Mouse (Mus musculus): ENCODE results near the gene Tfeb. TPM values are rescaled to one million over a fixed set of nuclear protein-coding genes. Genes with fewer than 3 reads are reported as not detected.

The Tfeb gene
- total RNA-seq, 2 experiments from 2014 or later: 11.8 to 17.4 TPM

DNA sequence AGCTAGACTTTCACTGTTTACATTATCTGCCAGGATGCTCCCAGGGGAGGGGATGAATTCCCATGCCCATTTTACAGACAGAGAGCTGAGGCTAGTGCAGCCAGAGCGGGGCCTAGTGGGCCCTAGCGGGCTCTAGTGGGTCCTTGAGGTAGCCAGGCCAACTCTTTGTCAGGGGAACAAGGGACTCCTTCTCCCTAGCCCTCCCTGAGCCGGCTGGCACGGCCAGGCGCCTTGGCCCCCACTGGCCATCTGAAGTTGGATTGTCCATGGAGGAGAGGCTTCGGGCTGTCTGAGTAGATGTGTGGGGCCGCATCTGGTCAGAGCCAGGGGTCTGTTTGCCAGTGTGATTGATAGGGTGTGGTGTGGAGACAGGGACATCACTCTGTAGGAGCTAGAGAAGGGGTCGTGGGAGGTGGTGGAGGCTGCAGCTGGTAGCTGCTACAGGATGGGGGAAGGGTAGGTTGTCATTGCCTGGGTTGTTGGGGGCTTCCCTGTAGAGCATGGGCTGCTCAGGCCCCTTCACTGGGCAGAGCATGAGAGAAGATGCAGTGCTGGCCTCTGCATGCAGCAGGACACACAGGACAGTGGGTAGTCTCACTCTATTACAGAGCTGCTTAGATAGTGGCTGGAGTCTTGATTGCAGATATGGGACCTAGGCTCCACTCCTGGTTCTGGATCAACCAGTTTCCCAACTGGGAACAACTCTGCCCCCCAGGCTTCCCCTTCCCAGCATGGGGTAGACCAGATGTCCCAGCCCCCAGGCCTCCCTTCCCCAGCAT lies 46.8 kb downstream of the Tfeb start:
- no peak for DNase-seq (ENCODE audit: extremely low spot score in 1 of 2, low spot score in 1 of 2)

DNA sequence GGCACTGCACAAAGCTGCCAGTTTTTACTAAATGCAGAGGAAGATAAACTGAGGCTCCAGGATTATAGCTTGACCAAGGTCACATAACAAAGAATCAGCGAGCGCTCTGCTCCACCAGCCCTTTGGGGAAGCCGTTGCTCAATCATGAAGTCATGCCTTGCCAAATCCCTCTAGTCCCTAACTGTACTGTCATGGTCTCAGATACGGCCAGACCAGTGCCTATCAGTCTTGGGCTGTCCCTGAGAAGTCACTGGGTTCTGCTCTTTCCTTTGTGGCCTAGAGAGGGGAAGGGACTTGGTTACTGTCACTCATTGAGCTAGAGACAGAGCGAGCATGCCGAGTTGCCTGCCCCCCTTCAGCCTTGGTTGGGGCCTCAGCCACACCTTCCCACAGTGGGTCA lies 47.6 kb downstream of the Tfeb start:
- no peak for DNase-seq (ENCODE audit: extremely low spot score in 1 of 2, low spot score in 1 of 2)

DNA sequence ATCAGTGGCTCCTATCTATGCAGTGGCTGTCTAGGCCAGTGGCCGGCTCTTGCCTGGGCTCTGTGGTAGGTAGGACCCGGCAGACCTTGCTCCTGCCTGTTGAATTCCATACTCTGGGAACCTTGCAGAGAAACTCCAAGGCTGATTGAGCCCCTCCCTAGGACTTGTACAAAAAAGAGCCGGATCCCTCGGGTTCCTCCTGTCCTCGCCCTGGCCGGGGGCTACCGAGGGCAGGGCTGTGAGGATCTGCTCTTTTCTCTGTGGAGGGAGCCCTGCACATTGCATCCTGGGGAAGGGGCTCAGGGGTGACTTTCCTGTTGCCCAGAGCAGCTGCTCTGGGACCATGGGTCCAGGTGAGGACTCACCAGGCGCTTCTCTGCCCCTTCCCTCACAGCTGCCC lies 50.8 kb downstream of the Tfeb start:
- no peak for DNase-seq (ENCODE audit: extremely low spot score in 1 of 2, low spot score in 1 of 2)

DNA sequence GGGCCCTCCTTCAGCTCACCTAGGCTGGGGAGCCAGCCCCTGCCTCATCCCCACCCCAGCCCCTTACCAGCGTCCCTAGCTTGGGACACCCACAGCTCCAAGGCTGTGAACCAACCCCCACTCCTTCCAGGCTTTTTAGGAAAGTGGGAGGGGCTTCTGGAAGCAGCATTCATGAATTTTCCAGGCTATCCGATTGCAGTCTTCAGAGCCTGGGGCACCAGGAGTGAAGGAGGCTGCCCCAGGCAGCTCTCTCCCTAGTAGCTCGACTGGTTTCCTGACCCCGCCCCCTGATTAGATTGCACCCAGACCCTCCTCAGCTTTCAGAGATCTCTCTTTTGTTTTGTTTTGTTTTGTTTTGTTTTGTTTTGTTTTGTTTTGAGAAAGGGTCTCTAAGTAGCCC lies 51.5 kb downstream of the Tfeb start:
- DNase-seq (ENCODE audit: extremely low spot score in 1 of 2, low spot score in 1 of 2): no peak

DNA sequence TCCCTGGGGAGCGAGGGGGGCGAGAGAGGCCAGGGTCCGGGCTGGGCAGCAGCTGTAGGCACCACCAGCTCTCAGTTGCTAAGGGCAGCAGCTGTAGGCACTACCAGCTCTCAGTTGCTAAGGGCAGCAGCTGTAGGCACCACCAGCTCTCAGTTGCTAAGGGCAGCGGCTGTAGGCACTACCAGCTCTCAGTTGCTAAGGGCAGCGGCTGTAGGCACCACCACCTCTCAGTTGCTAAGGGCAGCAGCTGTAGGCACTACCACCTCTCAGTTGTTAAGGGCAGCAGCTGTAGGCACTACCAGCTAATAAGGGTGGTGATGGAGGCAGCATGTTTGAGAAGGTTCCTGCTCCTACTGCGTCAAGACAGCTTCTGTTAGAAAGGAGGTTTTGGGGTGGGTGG lies 52.2 kb downstream of the Tfeb start:
- DNase-seq (ENCODE audit: extremely low spot score in 1 of 2, low spot score in 1 of 2): no peak

DNA sequence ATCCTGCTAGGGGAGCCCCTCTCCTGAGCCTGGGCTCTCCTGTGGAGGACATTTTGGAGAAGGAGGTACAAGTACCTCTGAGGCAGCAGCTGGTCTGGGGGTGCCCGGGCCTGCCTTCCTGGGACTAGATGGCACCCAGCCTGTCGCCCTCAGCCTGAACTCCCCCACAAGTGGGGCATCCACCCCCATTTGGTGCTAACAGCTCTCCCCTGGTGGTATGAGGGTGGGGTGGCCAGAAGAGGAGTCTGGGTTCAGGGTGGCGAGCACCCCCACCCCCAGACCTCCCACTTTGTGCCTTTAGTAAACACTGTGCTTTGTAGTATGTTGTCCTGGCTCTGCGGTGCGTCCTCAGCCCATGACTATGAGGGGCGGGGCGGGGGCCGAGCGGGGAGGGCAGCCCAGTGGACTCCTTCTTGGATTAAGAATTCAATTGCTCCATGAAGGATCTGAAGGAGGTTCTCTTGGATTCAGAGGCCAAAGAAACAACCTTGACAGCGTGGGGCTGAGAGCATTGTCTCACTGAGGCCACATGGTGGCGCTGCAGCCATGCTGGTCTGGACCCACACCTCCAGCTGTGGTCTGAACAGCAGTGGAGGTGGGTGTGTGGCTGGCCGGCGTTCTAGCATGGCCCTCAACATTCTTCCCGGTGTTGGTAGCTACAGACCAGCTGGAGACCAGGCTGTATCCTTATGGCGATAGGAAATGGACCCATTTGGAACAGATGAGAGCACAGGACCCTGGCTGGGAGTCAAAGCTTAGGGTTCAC lies 55.5 kb downstream of the Tfeb start:
- peak; percentile 58 for DNase-seq (ENCODE audit: extremely low spot score in 1 of 2, low spot score in 1 of 2)

DNA sequence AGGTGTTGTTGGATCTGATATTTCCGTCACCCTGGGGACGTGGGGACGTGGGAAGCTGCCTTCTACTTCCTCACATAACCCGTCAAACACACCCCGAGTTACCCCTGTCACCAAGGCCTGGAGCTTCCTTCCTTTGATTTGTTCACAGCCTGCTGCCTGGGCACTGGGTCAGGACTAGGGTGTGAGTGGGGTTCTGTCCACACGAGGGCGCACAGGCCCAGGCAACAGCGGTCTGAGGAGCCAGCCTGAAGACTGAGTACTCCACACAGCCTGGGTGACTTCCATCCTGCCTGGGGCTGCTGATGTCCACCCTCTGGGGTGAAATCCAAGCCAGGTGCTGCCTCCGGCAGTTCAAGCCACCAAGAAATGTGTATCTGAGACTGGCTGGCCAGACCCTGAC lies 56.5 kb downstream of the Tfeb start:
- DNase-seq (ENCODE audit: extremely low spot score in 1 of 2, low spot score in 1 of 2): peak; percentile 78 to 88

DNA sequence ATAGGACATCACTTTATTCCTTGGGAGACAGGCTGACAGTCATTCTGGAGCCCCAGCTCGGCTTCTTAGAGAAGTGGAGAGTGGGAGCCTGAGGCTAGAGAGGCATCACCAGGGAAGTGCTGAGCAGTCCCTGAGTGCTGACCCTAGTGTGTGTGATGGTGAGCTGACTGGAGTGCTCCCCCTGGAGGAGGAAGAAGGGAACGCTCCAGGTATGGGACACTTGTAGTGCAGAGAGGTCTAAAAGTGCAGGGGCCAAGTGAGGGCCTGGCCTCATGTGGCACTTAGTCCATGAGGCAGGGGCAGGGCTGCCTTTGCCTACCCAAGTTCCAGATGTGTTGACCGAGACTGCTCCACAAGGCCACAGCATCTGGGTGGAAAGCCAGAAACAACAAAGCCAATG lies 58.6 kb downstream of the Tfeb start:
- DNase-seq (ENCODE audit: extremely low spot score in 1 of 2, low spot score in 1 of 2): peak in 1 of 2 experiments; percentile 33

DNA sequence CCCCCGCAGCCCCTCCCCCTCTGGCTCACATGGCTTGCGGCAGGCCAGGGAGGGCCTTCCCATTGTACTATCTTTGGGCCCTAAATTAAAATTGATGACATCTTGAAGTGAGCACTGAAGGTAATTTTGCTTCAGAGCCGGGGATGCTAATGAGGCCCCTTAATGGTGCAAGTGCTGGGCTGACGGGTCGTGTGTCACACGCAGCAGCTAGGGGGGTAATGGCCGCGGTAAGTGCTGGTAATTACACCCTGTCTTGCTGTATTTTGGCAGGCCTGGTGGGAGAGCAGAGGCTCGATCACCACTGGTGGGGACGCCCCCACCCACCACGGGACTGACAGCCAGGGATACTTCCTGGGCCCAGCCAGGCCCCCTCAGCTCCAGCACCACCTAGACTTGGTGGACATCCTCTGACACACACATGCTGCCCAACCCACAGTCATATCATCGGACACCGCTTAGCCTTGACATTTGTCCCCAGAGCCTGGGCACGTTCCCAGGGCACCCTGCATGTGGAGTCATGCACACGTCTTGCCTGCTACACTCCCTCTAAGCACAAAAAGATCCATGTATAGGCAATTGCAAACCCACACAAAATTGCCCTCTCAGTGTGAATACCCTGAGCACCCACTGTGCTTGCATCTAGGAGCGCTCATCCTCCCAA lies 59.5 kb downstream of the Tfeb start:
- no peak for DNase-seq (ENCODE audit: extremely low spot score in 1 of 2, low spot score in 1 of 2)

DNA sequence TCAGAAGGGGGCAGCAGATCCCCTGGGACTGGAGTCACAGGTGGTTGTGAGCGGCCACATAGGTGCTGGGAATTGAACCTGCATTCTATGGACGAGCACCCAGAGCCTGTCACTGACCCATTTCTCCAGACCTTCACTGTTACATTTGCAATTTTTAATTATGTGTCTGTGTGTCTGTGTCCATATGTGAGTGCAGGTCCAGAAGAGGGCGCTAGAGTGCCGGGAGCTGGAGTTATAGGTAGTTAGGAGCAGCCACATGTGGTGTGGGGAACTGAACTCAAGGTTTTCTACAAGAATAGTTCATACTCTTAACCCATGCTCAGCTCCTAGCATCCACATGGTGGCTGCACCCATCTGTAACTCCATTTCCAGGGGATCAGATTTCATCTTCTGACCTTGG lies 60.1 kb downstream of the Tfeb start:
- no peak for DNase-seq (ENCODE audit: extremely low spot score in 1 of 2, low spot score in 1 of 2)

DNA sequence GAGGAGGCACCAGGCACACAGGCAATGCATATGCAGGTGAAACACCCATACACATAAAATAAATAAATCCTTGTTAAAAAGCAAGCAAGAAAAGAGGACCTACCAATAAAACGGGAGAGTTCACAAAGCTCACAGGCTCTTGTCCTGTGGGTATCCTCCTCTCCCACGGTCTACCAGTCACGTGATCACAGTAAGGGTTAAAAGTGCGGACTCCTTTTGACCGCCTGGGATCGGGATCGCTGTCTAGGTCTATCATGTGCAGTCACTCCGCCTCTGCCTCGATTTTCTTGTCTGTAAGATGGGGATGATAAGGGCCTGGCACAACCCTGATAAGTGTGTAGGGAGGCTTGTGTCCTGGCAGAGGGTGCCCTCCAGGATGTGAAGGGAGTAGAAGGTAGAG lies 60.6 kb downstream of the Tfeb start:
- DNase-seq (ENCODE audit: extremely low spot score in 1 of 2, low spot score in 1 of 2): no peak

DNA sequence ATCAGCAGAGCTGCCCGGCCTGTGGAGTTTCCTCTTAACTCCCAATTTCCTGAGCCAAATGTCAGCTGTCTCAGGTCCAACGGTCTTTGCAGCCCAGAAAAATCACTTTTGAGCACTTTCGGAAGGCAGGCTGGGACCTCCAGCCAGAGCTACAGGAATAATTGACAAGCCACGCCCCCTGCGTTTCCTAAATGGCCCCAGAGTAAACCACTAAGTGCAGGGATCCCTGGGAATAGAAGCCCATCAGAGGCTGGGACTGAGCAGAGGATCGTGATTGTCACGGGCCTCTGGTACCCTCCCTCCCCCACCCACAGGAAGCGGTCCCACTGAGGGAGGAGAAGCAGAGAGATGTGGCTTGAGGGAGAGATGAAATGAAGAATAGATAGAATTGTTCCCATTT lies 66.0 kb downstream of the Tfeb start:
- no peak for DNase-seq (ENCODE audit: extremely low spot score in 1 of 2, low spot score in 1 of 2)

DNA sequence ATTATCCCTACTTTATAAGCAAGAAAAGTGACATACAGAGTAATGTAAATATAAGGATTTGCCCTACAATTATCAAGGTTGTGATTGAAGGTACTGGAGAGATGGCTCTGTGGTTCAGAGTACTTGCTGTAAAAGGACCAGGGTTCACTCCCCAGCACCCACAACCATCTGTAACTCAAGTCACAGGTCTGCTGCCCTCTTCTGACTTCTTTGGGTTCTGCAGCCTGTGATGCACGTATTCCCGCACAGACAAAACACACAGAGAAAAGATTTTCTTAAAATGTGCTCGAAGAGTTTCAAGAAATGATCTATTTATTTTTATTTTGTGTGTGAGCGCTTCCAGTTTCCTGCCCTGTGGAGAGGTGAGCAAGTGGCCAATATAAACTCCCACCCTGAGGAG lies 66.8 kb downstream of the Tfeb start:
- no peak for DNase-seq (ENCODE audit: extremely low spot score in 1 of 2, low spot score in 1 of 2)

DNA sequence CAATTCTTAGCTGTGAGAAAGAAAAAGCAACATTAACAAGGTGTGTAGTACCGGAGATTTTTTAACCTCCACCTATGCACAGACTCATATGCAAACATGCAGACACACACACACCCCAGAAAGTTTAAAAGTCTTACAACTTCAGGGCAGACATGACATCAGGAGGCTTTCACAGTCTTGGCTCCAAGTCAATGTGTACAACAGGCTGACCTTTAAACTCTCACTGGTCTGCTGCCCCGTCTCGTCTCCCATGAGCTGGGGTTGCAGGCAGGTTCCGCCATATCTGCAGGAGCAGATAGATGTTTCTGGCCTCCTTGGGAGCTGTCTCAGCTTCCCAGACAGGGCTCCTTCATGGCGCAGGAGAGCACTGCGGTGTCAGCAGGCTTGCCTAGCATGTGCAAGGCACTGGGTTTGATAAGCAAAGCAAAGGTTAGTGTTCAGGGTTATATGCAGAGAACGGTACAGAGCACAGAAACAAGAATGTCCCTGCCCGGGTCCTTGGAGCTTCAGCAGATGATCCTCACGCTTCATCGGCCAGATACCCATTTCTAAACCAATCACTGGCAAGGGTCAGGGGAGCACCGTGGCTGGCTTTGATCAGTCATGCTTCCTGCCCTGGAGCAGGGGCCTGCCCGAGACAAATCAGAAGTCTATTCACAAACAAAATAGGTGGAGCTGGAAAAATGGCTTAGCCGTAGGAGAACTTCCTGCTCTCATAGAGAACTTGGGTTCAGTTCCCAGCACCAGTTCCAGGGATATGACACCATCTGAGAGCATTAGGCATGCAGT lies 68.4 kb downstream of the Tfeb start:
- DNase-seq (ENCODE audit: extremely low spot score in 1 of 2, low spot score in 1 of 2): no peak

DNA sequence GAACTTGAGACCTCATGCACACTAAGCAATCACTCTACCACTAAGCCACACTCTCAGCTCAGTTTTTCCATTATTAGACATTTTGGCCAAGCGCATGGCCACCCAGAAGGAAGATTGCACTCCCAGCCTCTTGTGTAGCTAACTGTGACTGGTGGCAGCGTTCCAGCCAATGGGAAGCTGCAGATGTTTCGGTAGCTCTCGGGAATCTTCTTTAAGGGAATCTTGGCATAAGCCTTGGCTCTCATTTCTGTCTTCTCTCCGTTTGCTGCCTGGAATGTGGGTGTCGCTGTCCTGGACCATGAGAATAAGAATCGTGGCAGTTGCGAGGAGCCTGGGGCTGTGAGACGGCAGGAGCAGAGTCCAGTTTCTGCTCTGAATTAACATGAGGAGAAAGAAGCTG lies 69.4 kb downstream of the Tfeb start:
- no peak for DNase-seq (ENCODE audit: extremely low spot score in 1 of 2, low spot score in 1 of 2)

DNA sequence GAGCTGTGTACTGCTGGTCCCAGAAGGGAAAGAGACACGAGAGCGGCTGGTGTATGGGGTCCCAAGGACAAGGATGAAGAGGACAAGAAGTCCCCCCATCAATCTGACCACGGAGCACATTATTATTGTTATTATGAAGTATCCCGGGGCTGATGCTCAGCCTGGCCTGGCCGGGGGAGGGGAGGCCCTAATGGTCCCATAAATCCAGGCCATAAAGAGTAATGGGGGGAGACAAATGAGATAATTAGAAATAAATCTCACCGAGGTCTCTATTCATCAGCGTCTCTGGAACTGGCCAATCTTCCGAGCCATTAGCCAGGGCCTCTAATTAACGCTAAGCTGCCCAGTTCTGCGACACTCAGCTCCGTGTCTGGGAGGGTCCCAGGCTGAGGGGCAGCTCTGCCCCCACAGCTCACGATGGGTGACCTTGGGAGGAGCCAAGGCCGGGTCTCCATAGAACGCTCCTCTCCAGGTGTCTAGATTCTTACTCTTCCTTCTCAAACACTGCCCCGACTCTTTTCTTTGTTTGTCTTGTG lies 74.5 kb downstream of the Tfeb start:
- no peak for DNase-seq (ENCODE audit: extremely low spot score in 1 of 2, low spot score in 1 of 2)

DNA sequence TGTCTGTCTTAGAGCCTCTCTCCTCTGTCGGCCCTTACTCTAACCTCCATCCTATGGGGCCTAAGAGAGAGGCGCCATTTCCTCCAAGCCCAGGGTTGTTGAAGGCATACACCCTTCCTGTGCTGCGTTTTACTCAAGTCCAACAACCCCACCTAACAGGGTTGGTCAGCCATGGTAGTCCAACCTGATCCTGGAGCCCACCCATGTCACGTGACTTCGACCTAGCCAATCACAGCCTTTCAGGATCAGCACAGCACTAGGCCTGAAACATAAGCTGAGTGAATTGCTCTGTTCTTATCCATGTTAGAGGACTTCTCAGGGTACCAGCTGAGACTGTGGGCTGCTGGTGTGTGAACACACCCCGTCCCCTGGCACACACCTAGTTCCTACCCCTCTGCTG lies 75.4 kb downstream of the Tfeb start:
- no peak for DNase-seq (ENCODE audit: extremely low spot score in 1 of 2, low spot score in 1 of 2)

DNA sequence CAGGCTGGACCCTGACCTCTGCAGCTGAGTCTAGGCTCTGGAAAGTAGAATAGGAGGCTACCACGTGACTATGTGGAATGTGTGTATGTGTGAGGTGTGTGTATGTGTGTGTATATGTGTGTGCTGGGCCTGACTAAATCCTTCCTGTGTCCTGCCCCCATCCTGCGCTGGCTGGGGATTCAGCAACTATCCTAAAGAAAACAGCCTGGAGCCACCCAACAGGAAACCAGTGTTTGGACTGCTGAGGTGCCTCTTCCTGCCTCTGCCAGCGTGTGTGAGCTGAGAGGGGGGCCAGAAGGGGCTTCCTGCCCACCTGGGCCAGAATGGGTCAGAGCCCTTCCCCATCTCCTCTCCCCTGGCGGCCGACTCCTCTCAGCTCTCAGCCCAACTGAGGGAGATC lies 76.8 kb downstream of the Tfeb start:
- no peak for DNase-seq (ENCODE audit: extremely low spot score in 1 of 2, low spot score in 1 of 2)

DNA sequence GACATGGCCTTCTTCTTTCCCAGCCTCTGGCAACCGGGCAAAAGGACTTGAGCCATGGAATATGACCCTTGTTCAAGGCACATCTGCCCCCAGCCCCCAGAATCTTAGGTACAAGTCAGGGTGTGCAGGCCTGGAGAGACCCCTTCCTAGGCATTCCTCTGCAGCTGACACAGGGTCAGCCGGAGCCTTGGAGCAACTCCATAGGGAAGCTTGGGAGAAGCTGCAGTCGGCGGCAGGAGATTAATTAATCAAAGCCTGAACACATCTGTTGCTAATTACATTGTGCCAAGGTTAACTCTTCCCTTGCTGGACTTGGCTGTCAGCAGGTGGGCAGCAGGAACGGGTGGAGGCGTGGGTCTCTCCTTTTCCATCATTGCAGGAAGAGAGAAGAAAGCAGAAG lies 77.7 kb downstream of the Tfeb start:
- DNase-seq (ENCODE audit: extremely low spot score in 1 of 2, low spot score in 1 of 2): no peak

DNA sequence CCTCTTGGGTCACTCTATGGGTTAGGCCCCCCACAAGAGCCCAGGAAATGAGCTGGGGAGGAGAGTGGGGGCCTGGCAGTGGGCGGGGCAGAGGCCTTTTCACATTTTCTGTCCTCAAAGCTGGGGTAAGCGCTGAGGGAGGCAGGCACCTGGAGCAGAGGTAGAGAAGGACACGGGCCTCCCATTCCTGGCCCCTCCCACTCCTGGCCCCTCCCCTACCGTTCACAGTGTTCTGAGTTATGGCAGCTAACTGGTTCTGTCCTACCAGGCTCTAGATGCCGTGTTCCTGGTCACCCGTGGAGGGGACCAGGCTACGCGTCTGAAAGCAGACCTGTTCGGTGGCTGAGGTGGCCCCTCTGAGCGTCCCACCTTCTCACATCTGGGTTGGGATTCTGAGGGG lies 78.6 kb downstream of the Tfeb start:
- DNase-seq (ENCODE audit: extremely low spot score in 1 of 2, low spot score in 1 of 2): no peak
